Mouse (Mus musculus) brain, embryonic 14.5 days (tissue): ENCODE measurements around the gene Rps12-ps3. TPM values are rescaled to one million over a fixed set of nuclear protein-coding genes. Genes with fewer than 3 reads are reported as not detected.

Source experiments
- DNase-seq: peaks from one replicate; pipeline ENCODE4 v3.0.0-alpha.2; 2011; ENCODE audit warnings: low read depth
- CTCF ChIP-seq: fragments of 200-500 bp; IDR thresholded peaks from 2 replicates; pipeline ENCODE4 v1.5.1; 2012; ENCODE audit warnings: inconsistent platforms, mild to moderate bottlenecking, moderate library complexity, borderline replicate concordance; ENCODE audit not compliant: insufficient read depth, insufficient read length; ENCODE audit errors: extremely low read depth
- POLR2A ChIP-seq: fragments of 200-500 bp; IDR thresholded peaks from 2 replicates; pipeline ENCODE4 v1.6.1; 2012; ENCODE audit warnings: mild to moderate bottlenecking, inconsistent platforms, borderline replicate concordance; ENCODE audit not compliant: poor library complexity, insufficient read depth, insufficient read length, severe bottlenecking; ENCODE audit errors: extremely low read depth
- polyA plus RNA-seq: library from polyadenylated mRNA; depleted of rRNA; stranded (reverse); fragments of >200 nt; gene quantifications from 2 replicates; pipeline ENCODE4 v1.2.3, GENCODE M21; 2012; rRNA removed

Gene Rps12-ps3
- 137 and 205 TPM in 2 replicates for polyA plus RNA-seq

GRCm38 (mm10) chr19:59321990-59322389, at the start of gene Rps12-ps3:
Gene Rps12-ps3 (plus strand): TSS chr19:59322290.
- DNase-seq = no peak
- TF ChIP-seq CTCF (no peak), POLR2A (no peak)

DNA sequence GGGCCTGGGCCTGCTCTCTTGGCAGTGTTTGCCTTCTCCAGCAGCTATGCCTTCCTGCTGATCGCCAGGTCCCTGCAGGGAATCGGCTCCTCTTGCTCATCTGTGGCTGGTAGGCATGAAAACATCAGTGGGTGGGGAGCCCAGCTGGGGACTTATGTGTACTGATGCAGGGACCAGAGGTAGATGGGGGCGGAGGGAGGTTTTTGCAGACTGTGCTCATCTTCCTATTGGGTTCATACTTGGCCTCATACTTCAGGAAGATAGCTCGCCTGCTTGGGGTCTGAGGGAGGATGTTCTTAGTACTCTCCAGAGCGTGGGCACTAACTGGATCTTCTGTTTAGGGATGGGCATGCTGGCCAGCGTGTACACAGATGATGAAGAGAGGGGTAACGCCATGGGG, 48.9 kb upstream of the Rps12-ps3 start:
- no peak for DNase-seq
- TF ChIP-seq POLR2A = no peak
- TF ChIP-seq CTCF = no peak

- TF ChIP-seq CTCF = no peak
- TF ChIP-seq POLR2A = no peak
- no peak for DNase-seq
These were observed 45.7 kb upstream of the Rps12-ps3 start for GRCm38 (mm10) chr19:59276354-59276753.

DNA sequence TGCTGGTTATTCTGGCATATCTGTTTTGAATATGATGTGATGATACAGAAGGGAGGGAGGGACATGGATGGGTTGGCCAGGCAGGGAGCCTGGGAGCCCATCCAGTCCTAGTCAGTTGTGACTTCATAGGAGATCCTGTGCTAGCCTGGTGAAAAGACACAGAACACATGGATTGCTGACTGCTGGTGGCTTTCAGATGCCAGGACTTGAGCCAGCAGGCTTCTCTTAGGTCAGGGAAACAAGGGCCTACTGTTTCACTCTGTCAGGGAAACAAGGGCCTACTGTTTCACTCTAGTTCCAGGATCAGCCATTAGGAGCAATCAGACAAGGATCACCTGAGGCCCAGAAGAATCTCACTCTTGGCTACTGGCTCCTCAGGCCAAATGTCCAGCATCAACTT, 41.2 kb upstream of the Rps12-ps3 start:
- no peak for TF ChIP-seq POLR2A
- no peak for TF ChIP-seq CTCF
- no peak for DNase-seq

- TF ChIP-seq POLR2A (no peak), CTCF (no peak)
These were observed 40.1 kb upstream of the Rps12-ps3 start for GRCm38 (mm10) chr19:59282001-59282400.

DNA sequence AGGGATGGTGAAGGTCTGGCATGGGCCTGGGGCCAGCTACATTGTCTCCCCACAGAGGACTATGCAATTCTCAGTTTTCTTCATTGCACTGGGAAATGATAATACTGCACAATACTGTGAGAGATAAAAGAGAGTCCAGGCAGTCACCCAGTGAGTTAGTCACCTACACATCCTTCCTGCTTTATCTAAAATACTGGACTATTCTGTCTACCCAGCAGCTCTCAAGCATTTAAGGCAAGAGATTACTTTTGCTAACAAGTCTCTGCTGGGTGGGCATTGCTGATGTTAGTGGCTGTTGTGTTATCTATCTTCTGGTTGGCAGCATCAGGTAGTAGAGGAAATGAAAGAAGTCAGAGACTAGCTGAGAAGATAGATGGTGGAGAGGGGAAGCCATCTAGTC, 33.0 kb upstream of the Rps12-ps3 start:
- TF ChIP-seq POLR2A = no peak
- no peak for TF ChIP-seq CTCF
- DNase-seq = no peak

More at GRCm38 (mm10) chr19:59282001-59282400, 40.1 kb upstream of the Rps12-ps3 start:
- DNase-seq = no peak

DNA sequence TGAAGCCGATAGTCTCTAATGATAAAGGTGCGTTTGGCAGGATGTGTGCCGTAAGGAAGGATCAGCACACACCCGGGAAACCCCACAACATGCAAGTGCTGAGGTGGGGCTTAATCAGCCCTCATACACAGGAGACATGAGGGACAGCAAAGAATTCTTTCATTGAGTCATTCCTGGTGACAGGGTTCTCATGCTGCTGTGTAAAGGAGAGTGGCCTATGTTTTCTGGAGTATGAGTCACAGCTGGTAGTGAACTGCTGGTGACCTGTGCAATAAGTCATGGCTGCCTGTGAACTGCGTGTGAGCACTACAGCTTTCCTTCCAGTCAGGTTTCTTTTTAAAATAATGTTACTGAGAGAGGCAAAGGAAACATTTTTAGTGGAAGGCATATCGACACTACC, 32.3 kb upstream of the Rps12-ps3 start:
- no peak for DNase-seq
- TF ChIP-seq CTCF (no peak), POLR2A (no peak)

DNA sequence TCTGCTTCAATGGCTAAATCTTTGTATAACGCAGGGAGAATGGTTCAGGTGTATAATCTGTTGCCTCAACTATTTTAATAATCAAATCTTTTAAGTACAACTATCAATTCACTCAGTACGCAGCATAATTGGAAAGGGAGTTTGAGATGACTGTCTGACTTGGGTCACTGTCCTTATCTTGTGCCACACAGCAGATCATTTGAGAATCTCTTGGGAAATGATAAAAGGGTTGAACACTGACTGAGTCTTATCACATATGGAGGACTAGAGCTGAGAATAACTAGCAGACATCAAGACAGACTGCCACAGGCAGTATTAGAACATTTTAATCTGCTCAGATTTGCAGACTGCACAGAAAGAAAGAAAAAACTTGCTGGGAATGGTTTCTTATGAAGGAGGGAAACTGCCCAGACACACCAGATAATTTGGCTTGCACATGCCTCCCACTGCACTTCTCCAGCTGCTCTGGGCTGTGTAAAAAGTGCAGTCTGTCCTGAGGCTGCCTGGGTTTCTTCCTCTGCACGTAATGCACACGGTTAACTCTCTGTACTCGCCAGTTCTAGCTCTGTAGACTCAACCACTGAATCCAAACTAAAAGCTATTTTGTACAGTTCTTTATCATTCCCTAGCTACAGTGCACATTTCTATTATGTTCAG, 29.8 kb upstream of the Rps12-ps3 start:
- no peak for DNase-seq
- TF ChIP-seq CTCF = no peak
- no peak for TF ChIP-seq POLR2A

- DNase-seq = peak; percentile 5
- no peak for TF ChIP-seq POLR2A
- no peak for TF ChIP-seq CTCF
These were observed 6.8 kb upstream of the Rps12-ps3 start for GRCm38 (mm10) chr19:59315308-59315707.

DNA sequence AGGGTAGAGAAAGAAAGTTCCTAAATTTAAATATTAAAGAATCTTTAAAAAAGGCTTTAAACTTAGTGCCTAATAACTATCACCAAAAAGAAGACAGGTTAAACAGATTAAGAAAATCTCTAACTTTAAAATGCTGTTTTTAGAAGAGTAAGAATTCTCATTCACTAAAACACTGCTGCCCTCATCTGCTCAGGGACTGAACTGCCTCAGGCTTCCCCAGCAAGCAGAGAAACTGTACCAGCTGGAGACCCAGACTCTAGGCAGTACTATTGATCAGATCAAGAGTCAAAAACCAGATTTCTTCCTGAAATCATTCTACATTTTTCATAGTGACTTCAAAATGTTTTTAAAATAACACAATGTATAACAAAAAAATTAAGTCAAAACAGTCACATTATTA, 5.5 kb upstream of the Rps12-ps3 start:
- TF ChIP-seq CTCF = peak; percentile 58
- no peak for TF ChIP-seq POLR2A
- DNase-seq = peak; percentile 71

- no peak for DNase-seq
- TF ChIP-seq POLR2A = no peak
- no peak for TF ChIP-seq CTCF
These were observed 8.7 kb downstream of the Rps12-ps3 start for GRCm38 (mm10) chr19:59330816-59331225.

GRCm38 (mm10) chr19:59336655-59337054, 14.6 kb downstream of the Rps12-ps3 start:
- no peak for DNase-seq
- TF ChIP-seq CTCF (no peak), POLR2A (no peak)

GRCm38 (mm10) chr19:59337872-59338681, 16.0 kb downstream of the Rps12-ps3 start:
- peak; percentile 24 for DNase-seq
- TF ChIP-seq POLR2A = no peak
